Mouse (Mus musculus) midbrain, embryonic 14.5 days (tissue): ENCODE results near the gene Olfr1377. TPM values are rescaled to one million over a fixed set of nuclear protein-coding genes. Genes with fewer than 3 reads are reported as not detected.
"Not testable (repeated sequence)": the region's sequence is repeated elsewhere in the genome, so short reads cannot be mapped to it uniquely, and the experiment has no call there.

Source experiments
- ATAC-seq: fragments of 200-750 bp; cut with Nextera tagmentation; 2 replicates; pipeline ENCODE4 v1.8.0; 2017; ENCODE audit warnings: moderate number of reproducible peaks, moderate library complexity; ENCODE audit not compliant: low FRiP score, low TSS enrichment
- DNase-seq: peaks from one replicate; pipeline ENCODE4 v3.0.0-alpha.2; 2015
- H3K27ac ChIP-seq: fragments of 300-500 bp; sonication (generic); replicated peaks from 2 replicates; pipeline ENCODE4 v1.5.1; 2014; ENCODE audit warnings: mild to moderate bottlenecking, low read depth, low read length, moderate library complexity
- H3K27me3 ChIP-seq: fragments of 300-500 bp; sonication (generic); 2 replicates; pipeline ENCODE4 v1.6.1; 2014; ENCODE audit warnings: low read length, control low read depth, mixed read lengths; ENCODE audit not compliant: control insufficient read depth, insufficient read depth
- H3K36me3 ChIP-seq: fragments of 300-500 bp; sonication (generic); 2 replicates; pipeline ENCODE4 v1.6.1; 2014; ENCODE audit warnings: low read length, control low read depth; ENCODE audit not compliant: control insufficient read depth, insufficient read depth
- H3K4me1 ChIP-seq: fragments of 300-500 bp; sonication (generic); 2 replicates; pipeline ENCODE4 v1.6.1; 2014; ENCODE audit warnings: mild to moderate bottlenecking, antibody characterized with exemption, low read length, control low read depth; ENCODE audit not compliant: control insufficient read depth, insufficient read depth
- H3K4me2 ChIP-seq: fragments of 300-500 bp; sonication (generic); 2 replicates; pipeline ENCODE4 v1.6.1; 2014; ENCODE audit warnings: mild to moderate bottlenecking, low read length, moderate library complexity
- H3K4me3 ChIP-seq: fragments of 300-500 bp; sonication (generic); replicated peaks from 2 replicates; pipeline ENCODE4 v1.5.1; 2014; ENCODE audit warnings: low read depth, low read length
- H3K9ac ChIP-seq: fragments of 300-500 bp; sonication (generic); replicated peaks from 2 replicates; pipeline ENCODE4 v1.6.1; 2014; ENCODE audit warnings: mild to moderate bottlenecking, low read length, moderate library complexity
- H3K9me3 ChIP-seq: fragments of 300-500 bp; sonication (generic); 2 replicates; pipeline ENCODE4 v1.6.1; 2016; ENCODE audit warnings: low read length, control low read depth, mixed read lengths; ENCODE audit not compliant: control insufficient read depth
- WGBS: fragments of 180-500 bp; shearing (Covaris S2); extraction: QIAGEN DNeasy Blood & Tissue Kit; methylation state at CpG from one replicate; pipeline ENCODE4 v1.1.7; 2014; 5-methylcytosine and 5-hydroxymethylcytosine counted together
- polyA plus RNA-seq: library from polyadenylated mRNA; unstranded; fragments of >200 nt; fragmentation: Nextera tagmentation; extraction: Ambion mirVana; gene quantifications from 2 replicates; pipeline ENCODE4 v1.2.1, GENCODE M21; 2014

The Olfr1377 gene
- polyA plus RNA-seq, 1 experiment from 2014 or later: not detected

DNA sequence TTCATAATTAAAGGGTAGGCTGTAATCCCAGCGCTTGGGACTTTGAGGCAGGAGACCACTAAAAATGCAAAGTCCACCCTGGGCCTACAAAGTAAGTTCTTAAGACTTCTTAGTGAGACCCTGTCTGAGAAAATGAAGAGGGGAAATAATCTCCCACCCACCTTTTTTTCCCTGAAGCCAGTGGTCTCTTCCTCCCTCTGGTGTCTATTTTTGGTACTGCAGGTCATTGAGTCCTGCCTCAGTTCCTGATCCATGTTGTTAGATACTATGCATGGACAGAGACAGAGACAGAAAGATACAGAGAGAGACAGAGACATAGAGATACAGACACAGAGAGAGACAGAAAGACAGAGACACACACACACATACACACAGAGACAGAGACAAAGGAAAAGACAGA, 51.1 kb downstream of the Olfr1377 start:
- ATAC-seq (no peak), DNase-seq (peak; percentile 85)
- Histone ChIP-seq H3K9me3 (no peaks in the 10 kb centered on the region), H3K36me3 (no peaks in the 10 kb centered on the region), H3K4me3 (no peak overlapping the region), H3K4me1 (no peaks in the 10 kb centered on the region), H3K4me2 (no peak overlapping the region), H3K9ac (no peak overlapping the region), H3K27me3 (no peaks in the 10 kb centered on the region), H3K27ac (no peak overlapping the region)
- 17% methylated on average over 1 of the region's 1 CpGs for WGBS

DNA sequence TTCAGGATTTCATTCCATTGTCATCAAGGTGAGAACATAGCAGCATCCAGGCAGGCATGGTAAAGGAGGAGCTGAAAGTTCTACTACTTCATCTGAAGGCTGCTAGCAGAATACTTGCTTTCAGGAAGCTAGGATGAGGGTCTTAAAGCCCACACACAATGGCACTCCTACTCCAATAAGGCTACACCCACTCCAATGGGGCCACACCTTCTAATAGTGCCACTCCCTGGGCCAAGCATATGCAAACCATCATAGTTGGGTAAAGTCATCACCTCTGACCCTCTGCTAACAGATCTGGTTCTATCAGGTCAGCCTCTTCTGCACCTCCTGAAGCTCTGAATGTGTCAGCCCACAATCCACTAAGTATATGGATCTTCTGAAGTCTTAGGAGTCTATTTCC, 52.4 kb downstream of the Olfr1377 start:
- not testable (repeated sequence) for ATAC-seq, H3K36me3 ChIP-seq, H3K4me2 ChIP-seq, DNase-seq, H3K27me3 ChIP-seq, H3K4me1 ChIP-seq, H3K27ac ChIP-seq, H3K4me3 ChIP-seq, H3K9me3 ChIP-seq, H3K9ac ChIP-seq

DNA sequence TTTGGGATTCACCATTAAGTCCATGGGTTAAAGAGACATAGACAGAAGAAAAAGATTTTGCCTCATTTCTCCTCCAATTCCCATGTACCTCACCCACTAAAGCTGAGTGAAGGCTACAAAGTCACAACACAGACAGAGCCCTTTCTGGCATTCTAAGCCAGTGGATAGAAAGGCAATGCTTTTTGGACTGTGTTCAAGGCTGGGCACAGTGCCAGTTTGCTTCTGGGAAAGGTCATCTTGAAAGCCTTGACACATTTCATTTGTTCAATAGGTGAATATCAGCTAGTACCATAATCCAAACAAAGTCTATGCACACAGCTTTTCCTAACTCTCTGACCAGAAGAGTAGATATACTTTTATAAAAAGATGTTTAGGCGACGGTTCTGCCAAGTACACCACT, 54.2 kb downstream of the Olfr1377 start:
- no peaks in the 10 kb centered on the region for H3K27me3 ChIP-seq
- no peak overlapping the region for H3K4me3 ChIP-seq
- H3K9me3 ChIP-seq: no peaks in the 10 kb centered on the region
- ATAC-seq (no peak), DNase-seq (peak; percentile 17)
- no peaks in the 10 kb centered on the region for H3K4me1 ChIP-seq
- no peak overlapping the region for H3K27ac ChIP-seq
- H3K36me3 ChIP-seq: no peaks in the 10 kb centered on the region
- 82% methylated on average over 2 of the region's 2 CpGs for WGBS
- H3K9ac ChIP-seq: no peak overlapping the region
- no peak overlapping the region for H3K4me2 ChIP-seq

Other genes starting within 250 kb of the Olfr1377 start
- gene Zfp354c, start 154.2 kb upstream of the Olfr1377 start, polyA plus RNA-seq: 61.3 and 83.5 TPM in 2 replicates
- 1.6 and 1.9 TPM in 2 replicates for gene Zfp879, start 140.4 kb upstream of the Olfr1377 start, polyA plus RNA-seq
- not detected in 2 replicates for gene Grm6, start 131.3 kb upstream of the Olfr1377 start, polyA plus RNA-seq
- 12.5 and 15.7 TPM in 2 replicates for gene Zfp454, start 94.3 kb upstream of the Olfr1377 start, polyA plus RNA-seq
- gene Zfp2, start 65.8 kb upstream of the Olfr1377 start, polyA plus RNA-seq: 59.6 and 59.9 TPM in 2 replicates
- gene Zfp354b, start 50.3 kb upstream of the Olfr1377 start, polyA plus RNA-seq: 4.3 and 4.5 TPM in 2 replicates
- not detected in 2 replicates for gene 4933414I15Rik, start 38.2 kb upstream of the Olfr1377 start, polyA plus RNA-seq
- not detected in 2 replicates for gene Prop1, start 28.2 kb upstream of the Olfr1377 start, polyA plus RNA-seq
- not detected in 2 replicates for gene Olfr1378, start 15.4 kb upstream of the Olfr1377 start, polyA plus RNA-seq
- not detected in 2 replicates for gene Olfr51, start 21.6 kb downstream of the Olfr1377 start, polyA plus RNA-seq
- not detected in 2 replicates for gene Olfr54, start 32.3 kb downstream of the Olfr1377 start, polyA plus RNA-seq
- gene Olfr1375, start 66.1 kb downstream of the Olfr1377 start, polyA plus RNA-seq: not detected in 2 replicates
- 15.6 and 16.5 TPM in 2 replicates for gene Zfp354a, start 77.3 kb downstream of the Olfr1377 start, polyA plus RNA-seq
- gene Gm12569, start 238.5 kb downstream of the Olfr1377 start, polyA plus RNA-seq: not detected in 2 replicates